Mouse (Mus musculus): ENCODE data around the gene Prap1. TPM values are rescaled to one million over a fixed set of nuclear protein-coding genes. Genes with fewer than 3 reads are reported as not detected.

Prap1 gene
- polyA plus RNA-seq, 1 experiment from 2014 or later = not detected

- Histone ChIP-seq H3K36me3 (ENCODE audit: insufficient read depth) (peaks cover 12% of the 10 kb centered on the region), H3K9me3 (ENCODE audit: low read depth, low read length) (no peaks in the 10 kb centered on the region), H3K4me2 (peak overlapping the region; percentile 75), H3K27ac (ENCODE audit: low read depth) (no peak overlapping the region), H3K4me1 (ENCODE audit: insufficient read depth) (no peaks in the 10 kb centered on the region), H3K27me3 (ENCODE audit: insufficient read depth, low read length) (no peaks in the 10 kb centered on the region), H3K9ac (peak overlapping the region; percentile 48; the same call in 1 of the 2 replicates), H3K4me3 (ENCODE audit: low read depth, low read length) (peak overlapping the region; percentile 38)
- no peak for DNase-seq
- 0 out of 2 replicates have a peak, but pooled peaks have one; percentile 42 for ATAC-seq (ENCODE audit: insufficient read depth)
- WGBS = 69% methylated on average over 10 of the region's 10 CpGs
- no peak for TF ChIP-seq CTCF (IDR thresholded peaks at IDR 0.05; ENCODE audit: low read depth)
These were observed 8.3 kb downstream of the Prap1 start for GRCm38 (mm10) chr7:140101498-140101897.

GRCm38 (mm10) chr7:140101993-140102860, 9.0 kb downstream of the Prap1 start, which contains the start of gene Fuom:
TSS of gene Fuom (minus strand) at chr7:140102441.
- Histone ChIP-seq H3K9ac (peak within 1 kb of the TSS; percentile 48), H3K27me3 (ENCODE audit: insufficient read depth, low read length) (no peaks in the 10 kb centered on the region), H3K27ac (ENCODE audit: low read depth) (no peak within 1 kb of the TSS), H3K4me1 (ENCODE audit: insufficient read depth) (no peaks in the 10 kb centered on the region), H3K4me2 (peak within 1 kb of the TSS; percentile 75), H3K36me3 (ENCODE audit: insufficient read depth) (peaks cover 19% of the 10 kb centered on the region), H3K9me3 (ENCODE audit: low read depth, low read length) (no peaks in the 10 kb centered on the region), H3K4me3 (ENCODE audit: low read depth, low read length) (peak within 1 kb of the TSS; percentile 38)
- ATAC-seq (ENCODE audit: insufficient read depth) = peak; percentile 91
- TF ChIP-seq CTCF (IDR thresholded peaks at IDR 0.05; ENCODE audit: low read depth) = no peak
- peak; percentile 85 for DNase-seq
- WGBS = under 1% methylated on average over 30 of the region's 30 CpGs

DNA sequence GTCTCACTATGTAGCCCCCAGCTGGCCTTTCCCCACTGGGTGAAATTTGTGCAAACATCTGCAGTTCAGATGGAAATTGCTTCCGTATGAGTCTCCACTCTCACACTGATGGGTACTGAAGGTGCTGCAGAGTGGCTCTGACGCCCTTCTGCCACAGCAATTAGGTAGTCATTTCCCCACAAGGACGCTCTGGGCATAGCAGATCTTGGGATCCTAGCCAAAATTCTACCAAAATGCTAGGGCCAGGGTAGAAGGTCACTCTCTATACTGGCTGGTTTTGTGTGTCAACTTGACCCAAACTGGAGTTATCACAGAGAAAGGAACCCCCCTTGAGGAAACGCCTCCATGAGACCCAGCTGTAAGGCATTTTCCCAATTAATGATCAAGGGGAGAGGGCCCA, 10.8 kb downstream of the Prap1 start:
- Histone ChIP-seq H3K9ac (no peak overlapping the region), H3K4me2 (no peak overlapping the region), H3K27me3 (ENCODE audit: insufficient read depth, low read length) (no peaks in the 10 kb centered on the region), H3K4me1 (ENCODE audit: insufficient read depth) (no peaks in the 10 kb centered on the region), H3K27ac (ENCODE audit: low read depth) (no peak overlapping the region), H3K4me3 (ENCODE audit: low read depth, low read length) (no peak overlapping the region), H3K9me3 (ENCODE audit: low read depth, low read length) (no peaks in the 10 kb centered on the region), H3K36me3 (ENCODE audit: insufficient read depth) (peaks cover 35% of the 10 kb centered on the region)
- TF ChIP-seq CTCF (IDR thresholded peaks at IDR 0.05; ENCODE audit: low read depth) = no peak
- DNase-seq = no peak
- WGBS = 73% methylated on average over 4 of the region's 4 CpGs
- ATAC-seq (ENCODE audit: insufficient read depth) = no peak

DNA sequence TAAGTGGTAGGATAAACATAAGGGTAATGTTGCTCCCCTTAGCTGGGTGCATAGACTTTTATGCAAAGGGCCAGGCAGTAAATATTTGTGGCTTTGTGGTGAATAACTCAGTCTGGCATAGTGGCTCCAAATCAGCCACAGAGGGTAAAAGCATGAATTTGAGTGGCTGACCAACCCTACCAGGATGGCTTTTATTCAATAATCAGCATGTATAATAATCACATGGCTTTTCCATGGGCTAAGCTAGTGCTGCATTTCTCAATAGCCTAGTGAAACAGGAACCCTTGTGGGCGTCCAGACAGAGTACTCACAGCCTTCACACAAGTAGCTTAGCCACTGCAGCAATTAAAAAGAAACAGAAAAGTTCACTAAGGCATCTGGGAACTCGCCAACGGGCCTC, 18.7 kb downstream of the Prap1 start:
- 64% methylated on average over 3 of the region's 3 CpGs for WGBS
- Histone ChIP-seq H3K9me3 (ENCODE audit: low read depth, low read length) (no peaks in the 10 kb centered on the region), H3K4me3 (ENCODE audit: low read depth, low read length) (no peak overlapping the region), H3K36me3 (ENCODE audit: insufficient read depth) (peaks cover 55% of the 10 kb centered on the region), H3K27me3 (ENCODE audit: insufficient read depth, low read length) (no peaks in the 10 kb centered on the region), H3K4me2 (no peak overlapping the region), H3K9ac (no peak overlapping the region), H3K27ac (ENCODE audit: low read depth) (no peak overlapping the region), H3K4me1 (ENCODE audit: insufficient read depth) (0 out of 2 replicates have a peak, but pooled peaks cover under 1% of the 10 kb centered on the region)
- DNase-seq (no peak), ATAC-seq (ENCODE audit: insufficient read depth) (no peak)
- no peak for TF ChIP-seq CTCF (IDR thresholded peaks at IDR 0.05; ENCODE audit: low read depth)

- no peaks in the 10 kb centered on the region for H3K9me3 ChIP-seq (ENCODE audit: low read depth, low read length)
- ATAC-seq (ENCODE audit: insufficient read depth) (peak; percentile 86), DNase-seq (peak; percentile 85)
- H3K4me3 ChIP-seq (ENCODE audit: low read depth, low read length) = peak within 1 kb of the TSS; percentile 59
- no peak for TF ChIP-seq CTCF (IDR thresholded peaks at IDR 0.05; ENCODE audit: low read depth)
- H3K9ac ChIP-seq = peak within 1 kb of the TSS; percentile 69
- H3K4me2 ChIP-seq = peak within 1 kb of the TSS; percentile 93
- no peaks in the 10 kb centered on the region for H3K27me3 ChIP-seq (ENCODE audit: insufficient read depth, low read length)
- H3K4me1 ChIP-seq (ENCODE audit: insufficient read depth) = 0 out of 2 replicates have a peak, but pooled peaks cover 3% of the 10 kb centered on the region
- H3K27ac ChIP-seq (ENCODE audit: low read depth) = peak within 1 kb of the TSS; percentile 75
- H3K36me3 ChIP-seq (ENCODE audit: insufficient read depth) = peaks cover 20% of the 10 kb centered on the region
- WGBS = under 1% methylated on average over 23 of the region's 23 CpGs
These were observed 22.6 kb downstream of the Prap1 start, which contains the start of gene Paox for GRCm38 (mm10) chr7:140115583-140116328. TSS of gene Paox (plus strand) at chr7:140115799.

- H3K9ac ChIP-seq = peak within 1 kb of the TSS; percentile 69
- no peaks in the 10 kb centered on the region for H3K27me3 ChIP-seq (ENCODE audit: insufficient read depth, low read length)
- ATAC-seq (ENCODE audit: insufficient read depth) (peak; percentile 96), DNase-seq (peak; percentile 93)
- peak within 1 kb of the TSS; percentile 75 for H3K27ac ChIP-seq (ENCODE audit: low read depth)
- no peaks in the 10 kb centered on the region for H3K9me3 ChIP-seq (ENCODE audit: low read depth, low read length)
- H3K4me2 ChIP-seq = peak within 1 kb of the TSS; percentile 93
- H3K4me1 ChIP-seq (ENCODE audit: insufficient read depth) = 0 out of 2 replicates have a peak, but pooled peaks cover 3% of the 10 kb centered on the region
- peak within 1 kb of the TSS; percentile 59 for H3K4me3 ChIP-seq (ENCODE audit: low read depth, low read length)
- H3K36me3 ChIP-seq (ENCODE audit: insufficient read depth) = peaks cover 14% of the 10 kb centered on the region
- TF ChIP-seq CTCF (IDR thresholded peaks at IDR 0.05; ENCODE audit: low read depth) = no peak
- WGBS = 4% methylated on average over 28 of the region's 28 CpGs
These were observed 23.3 kb downstream of the Prap1 start, which contains the start of gene Echs1 for GRCm38 (mm10) chr7:140116329-140117054. TSS of gene Echs1 (minus strand) at chr7:140116476.
